Mouse (Mus musculus): ENCODE data around the gene Jup.

Gene Jup

GRCm38 (mm10) chr11:100408076-100408834, 10.7 kb upstream of the Jup start:
- DNase-seq (ENCODE audit: low read depth, low spot score), result peak; percentile 62

DNA sequence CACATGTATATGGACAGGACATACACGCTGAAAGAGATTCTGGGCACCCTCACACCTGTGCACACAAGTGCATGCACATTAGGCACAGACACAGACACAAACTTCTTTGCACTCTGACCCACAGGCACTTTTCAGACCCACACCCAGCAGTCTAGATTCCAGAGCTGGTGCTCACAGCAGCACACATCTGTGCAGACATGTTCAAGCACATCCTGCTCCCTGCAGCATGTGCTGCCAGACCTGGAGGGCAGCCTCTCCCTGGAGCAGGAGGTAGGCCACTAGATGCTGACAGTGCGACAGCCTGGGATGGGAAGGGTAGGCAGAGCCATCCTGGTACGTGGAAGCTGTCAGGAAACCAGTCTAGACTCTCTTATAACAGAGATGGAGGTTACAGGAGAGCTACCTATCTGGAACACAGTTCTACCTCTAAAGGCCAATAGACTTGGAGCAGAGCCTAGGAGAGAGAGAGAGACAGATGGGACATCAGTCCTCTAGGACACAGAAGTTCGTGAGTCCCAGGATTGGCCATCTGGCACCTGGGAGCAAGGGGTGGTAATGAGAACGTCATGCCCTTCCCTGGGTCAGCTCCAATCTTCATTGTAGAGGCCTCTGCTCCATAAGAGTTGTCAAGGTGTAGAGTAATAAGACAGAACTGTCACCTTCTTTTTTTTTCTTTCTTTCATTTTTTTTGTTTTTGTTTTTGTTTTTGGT, 9.6 kb upstream of the Jup start:
- no peak for DNase-seq (ENCODE audit: low read depth, low spot score)

DNA sequence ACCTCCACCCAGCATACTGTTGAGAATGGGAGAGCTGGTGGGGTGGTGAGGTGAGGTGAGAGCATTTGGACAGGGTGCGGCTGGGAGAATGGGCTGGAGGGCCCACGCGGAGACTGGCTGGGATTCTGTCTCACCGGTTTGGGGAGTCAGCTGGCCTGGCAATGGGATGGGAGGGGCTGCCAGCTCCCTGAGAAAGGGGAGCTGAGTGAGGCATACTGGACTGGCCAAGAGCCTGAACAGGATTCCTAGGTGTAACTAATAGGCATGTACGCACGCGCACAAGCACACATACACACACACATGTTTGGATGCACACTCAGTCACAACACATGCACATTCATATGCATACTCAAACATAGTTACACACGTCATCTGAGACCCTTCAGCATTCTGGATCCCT, 8.7 kb upstream of the Jup start:
- DNase-seq (ENCODE audit: low read depth, low spot score), result no peak

GRCm38 (mm10) chr11:100404456-100405074, 7.0 kb upstream of the Jup start:
- no peak for DNase-seq (ENCODE audit: low read depth, low spot score)

DNA sequence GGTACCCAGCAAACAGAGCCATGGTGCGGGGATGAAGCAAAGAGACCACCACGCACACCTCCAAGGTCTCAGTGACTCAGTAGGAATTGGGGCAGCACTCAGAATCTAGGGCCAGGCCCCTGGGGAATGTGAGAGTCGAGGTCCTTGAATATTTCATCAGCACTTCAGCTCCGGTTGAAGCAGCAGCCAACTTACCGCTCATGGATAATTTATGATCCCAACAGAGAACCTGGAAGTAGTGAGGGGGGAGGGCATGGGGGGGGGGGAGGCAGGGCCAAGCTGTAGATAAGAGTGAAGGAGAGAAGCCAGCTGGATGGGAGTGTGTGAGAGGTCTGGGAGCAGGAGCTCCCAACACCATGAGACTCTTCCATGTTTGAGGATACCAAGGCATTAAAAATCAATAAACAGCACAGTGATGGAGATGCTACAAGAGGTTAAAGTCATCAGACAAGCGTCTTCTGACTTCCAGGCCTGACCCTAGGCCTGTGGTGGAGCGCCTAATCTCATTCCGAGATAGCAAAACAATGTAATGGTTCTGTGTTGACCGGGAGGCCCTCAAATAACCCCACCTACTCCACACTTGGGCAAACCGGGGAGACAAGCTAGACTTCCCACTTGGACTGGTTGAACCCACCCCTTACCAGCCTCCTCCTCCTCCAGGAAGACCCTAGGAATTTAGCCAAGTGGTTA, 6.0 kb upstream of the Jup start:
- no peak for DNase-seq (ENCODE audit: low read depth, low spot score)

DNA sequence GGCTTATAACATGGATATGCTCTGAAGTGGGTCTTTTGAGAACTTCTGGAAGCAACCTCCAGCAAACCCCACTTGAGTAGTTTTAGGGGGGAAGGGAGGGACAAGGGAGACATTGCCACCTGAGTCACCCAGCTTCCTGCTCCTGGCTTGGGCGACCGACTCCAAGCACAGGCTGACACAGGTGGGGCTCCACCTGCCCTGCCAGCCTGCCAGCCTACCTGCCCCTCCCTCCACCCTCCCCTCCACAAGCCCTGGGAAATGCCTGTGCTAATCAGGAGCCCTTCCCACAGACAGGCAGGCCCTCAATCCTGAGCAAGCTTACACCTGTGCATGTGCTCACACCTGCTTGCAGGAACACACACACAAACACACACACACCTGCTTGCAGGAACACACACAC, 5.1 kb upstream of the Jup start:
- no peak for DNase-seq (ENCODE audit: low read depth, low spot score)

GRCm38 (mm10) chr11:100402240-100402639, 4.7 kb upstream of the Jup start:
- DNase-seq (ENCODE audit: low read depth, low spot score), result no peak

DNA sequence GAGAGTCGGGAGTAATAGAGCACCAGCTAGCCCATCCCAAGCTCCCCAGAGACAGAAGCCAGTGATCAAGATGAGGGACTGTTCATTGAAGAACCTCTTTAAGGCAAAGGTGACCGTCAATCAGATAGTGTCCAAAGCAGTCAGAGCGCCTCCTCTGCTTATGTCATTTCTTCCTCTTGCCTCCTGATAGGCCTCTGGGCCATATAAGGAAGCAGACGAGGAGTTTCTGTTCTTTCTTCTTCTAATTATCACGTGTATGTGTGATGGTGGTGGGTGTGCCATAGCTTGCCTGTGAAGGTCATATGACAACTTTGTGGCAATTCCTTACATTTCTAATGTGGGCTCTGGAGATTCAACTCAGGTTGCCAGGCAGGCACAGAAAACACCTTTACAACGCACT, 3.3 kb upstream of the Jup start:
- DNase-seq (ENCODE audit: low read depth, low spot score), result no peak

DNA sequence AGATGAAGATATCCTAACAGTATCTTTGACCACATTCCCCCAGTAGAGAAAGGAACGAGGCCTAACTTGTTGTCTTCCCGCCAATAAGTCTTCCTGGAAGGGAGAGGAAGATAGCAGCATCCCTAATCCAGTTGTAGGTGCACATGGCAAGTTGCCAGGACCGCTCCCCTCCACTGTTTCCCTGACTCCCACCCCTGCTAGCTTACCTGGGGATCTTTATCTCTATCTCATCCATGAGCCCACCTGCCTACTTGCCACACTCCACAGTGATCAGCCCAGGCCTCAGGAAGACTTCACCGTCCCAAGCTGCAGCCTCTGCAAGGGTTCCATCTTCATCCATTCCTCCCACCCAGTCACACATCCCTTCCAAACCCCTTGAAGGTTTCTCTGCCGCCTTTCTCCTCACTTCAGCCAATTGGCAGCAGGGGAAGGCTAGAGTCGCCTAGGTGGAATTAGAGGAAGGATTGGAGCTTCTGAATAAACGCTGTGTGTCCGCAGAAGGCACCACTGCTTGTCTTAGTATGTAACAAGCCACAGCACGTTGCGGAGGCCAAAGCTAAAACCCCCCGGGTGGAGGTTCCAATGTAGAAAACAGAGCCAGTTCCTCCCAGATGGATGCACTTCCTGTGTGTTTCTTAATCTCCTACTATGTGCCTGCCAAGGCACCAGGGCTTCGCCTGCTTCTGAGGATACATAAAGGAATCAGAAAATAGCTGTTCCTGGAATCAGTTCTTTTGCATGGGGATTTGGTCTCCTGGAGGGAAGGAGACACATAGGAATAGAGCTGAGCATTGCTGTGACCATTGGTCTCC, 2.4 kb upstream of the Jup start:
- no peak for DNase-seq (ENCODE audit: low read depth, low spot score)

DNA sequence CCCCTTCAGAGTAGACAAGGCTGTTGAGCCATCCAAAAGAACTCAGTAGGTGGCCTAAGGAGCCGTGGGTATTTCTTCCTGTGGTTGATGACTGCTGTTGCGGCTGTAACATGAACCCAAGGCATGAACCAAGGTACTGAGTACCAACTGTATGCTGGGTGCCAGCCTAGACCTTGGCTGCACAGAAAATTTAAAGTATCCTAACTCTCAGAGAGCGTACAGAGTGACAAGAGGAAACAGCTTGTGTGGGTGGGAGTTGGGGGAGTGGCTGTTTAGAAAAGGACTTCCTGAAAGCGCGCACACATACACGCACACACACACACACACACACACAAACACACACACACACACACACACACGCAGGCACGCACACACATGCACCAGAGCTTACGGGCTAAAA, 1.8 kb upstream of the Jup start:
- DNase-seq (ENCODE audit: low read depth, low spot score), result no peak

DNA sequence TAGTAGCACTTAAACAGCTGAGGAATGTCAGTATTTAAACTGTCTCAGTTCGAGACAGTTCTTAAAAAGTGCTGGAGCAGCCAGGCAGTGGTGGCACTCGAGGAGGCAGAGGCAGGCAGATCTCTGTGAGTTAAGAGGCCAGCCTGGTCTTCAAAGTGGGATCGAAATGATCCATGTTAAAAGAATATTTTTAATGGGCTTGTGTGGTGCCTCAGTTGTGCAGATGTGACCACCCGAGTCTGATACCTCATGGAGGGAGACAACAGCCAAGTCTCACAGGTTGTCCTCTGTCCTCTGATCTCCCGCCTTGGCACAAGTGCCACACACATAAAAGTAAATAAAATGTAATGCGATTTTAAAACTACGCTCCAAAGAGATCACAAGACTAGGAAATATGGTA, 954 bp upstream of the Jup start:
- no peak for DNase-seq (ENCODE audit: low read depth, low spot score)

DNA sequence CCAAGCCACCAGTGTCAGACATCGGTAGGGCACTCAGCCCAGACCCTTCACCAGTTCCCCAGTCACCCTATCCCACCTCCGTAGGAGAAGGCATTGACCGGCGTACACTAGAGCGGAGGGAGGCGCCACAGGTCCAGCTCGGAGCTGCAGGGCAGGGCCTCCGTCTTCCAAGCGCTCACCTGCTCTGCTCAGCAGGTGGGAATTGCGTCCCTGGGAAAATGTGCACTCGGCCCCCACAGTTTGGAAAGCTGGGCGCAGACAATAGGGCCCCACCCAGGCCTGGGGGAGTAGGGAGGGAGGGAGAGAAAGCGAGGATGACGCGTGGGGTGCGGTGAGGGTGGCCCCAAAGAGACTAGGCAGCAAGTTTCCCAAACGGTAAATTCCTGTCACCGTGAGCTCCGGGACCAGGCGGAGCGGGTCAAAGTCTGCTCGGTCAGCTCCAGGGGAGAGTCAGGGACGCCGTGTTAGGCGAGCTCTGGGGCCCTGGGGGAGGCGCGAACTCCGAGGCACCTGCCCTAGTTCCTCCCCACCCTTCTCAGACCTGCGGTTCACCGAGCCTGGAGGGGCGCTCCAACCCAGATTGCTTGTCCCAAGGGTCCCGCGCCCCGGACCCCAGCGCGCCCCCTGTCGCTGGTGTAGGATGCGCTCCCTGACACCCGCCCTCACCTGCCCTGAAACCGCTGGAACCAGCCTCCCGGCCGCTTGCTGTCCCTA, 520 bp downstream of the Jup start:
- no peak for DNase-seq (ENCODE audit: low read depth, low spot score)

- DNase-seq (ENCODE audit: low read depth, low spot score), result no peak
These were observed 1.5 kb downstream of the Jup start for GRCm38 (mm10) chr11:100395861-100396631.

- no peak for DNase-seq (ENCODE audit: low read depth, low spot score)
These were observed 2.4 kb downstream of the Jup start for GRCm38 (mm10) chr11:100395200-100395599.

DNA sequence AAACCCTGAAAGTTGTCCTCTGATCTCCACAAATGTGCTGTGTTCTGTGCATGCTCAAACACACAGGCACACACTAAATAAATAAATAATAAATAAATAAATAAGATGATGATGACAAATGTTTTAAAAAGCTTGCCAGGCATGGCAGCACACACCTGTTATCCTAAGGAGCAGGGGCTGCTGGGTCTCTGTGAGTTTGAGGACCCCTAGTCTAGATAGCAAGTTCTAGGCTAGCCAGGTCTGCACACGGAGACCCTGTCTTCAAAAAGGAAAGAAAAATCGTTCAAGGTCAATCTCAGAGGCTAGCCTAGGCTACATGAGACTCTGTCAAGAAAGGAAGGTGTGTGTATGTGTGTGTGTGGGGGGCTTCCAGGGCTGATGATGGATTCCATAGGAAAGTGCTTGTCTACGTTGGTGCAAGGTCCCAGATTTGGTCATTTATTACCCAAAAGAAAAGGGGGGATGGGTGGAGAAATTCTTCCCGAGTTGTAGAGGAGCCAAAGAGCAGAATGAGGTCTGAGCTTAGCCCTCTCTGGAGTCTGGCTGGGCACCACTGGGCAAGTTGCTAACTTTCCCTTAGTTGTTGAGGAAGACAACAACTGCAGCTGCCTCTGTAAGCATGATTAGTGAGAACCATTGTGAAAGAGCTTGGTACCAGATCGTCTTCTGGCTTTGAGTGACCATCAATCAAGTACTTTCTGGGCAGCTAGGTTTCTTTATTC, 3.0 kb downstream of the Jup start:
- no peak for DNase-seq (ENCODE audit: low read depth, low spot score)

DNA sequence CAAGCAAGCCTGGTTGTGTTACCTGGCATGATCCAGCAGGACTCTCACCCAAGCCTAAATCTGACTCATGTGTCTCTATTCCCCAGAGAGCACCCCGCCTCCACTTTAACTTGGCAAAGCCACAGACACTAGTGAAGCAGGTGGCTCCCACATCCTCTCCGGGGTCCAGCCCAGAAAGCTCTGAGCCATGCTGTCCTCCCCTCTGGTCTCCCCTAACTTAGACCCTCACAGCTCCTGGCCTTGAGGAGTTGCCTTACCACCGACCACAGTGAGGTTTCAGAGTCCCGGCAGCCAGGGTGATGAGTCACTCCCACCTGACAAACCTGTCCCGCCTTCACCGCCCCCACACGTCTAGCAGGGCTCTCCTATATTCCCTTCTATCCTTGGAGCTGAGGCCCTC, 3.8 kb downstream of the Jup start:
- no peak for DNase-seq (ENCODE audit: low read depth, low spot score)

DNA sequence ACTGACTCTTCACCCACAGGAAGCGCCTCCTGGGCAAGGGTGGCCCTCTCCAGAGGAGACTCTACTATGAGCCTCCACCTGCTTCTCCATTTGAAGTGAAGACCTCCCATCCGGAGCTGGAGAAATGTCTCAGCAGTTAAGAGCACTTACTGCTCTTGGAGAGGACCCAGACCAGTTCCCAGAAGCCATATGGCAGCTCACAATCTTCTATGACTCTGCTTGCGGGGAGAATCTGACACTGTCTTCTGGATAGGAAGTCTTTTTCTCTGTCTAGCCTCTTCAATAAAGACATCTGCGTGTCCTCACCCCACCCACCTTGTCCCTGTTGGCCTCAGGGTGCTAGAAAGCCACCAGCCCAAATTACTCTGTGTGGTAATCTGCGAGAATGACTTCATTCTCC, 4.6 kb downstream of the Jup start:
- DNase-seq (ENCODE audit: low read depth, low spot score), result no peak

DNA sequence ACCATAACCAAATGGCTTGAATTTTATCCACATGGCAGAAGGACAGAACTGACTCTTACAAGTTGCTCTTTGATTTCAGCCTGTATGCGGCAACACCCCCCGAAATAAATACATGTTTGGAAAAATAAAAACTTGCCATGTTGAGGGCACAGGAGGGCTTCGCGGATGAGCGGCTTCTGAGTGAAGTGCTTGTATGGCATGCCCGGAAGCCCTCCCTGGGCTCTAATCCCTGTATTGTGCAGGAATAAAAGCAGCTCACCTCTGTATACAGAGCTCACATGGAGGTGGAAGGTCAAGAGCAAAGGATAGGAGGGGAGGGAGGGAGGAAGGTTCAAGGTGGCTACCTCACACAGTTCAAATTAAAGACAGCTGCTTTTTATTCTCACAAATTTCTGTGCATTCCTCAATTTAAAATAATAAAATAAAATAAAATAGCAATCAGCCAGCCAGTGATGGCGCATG, 5.6 kb downstream of the Jup start:
- DNase-seq (ENCODE audit: low read depth, low spot score), result no peak

All from forelimb bud, embryonic 11.5 days (tissue).